Mouse (Mus musculus) ES-Bruce4 (cell line): Measurements from ENCODE around the gene Tdrd9.

Experiments used
- CTCF ChIP-seq: IDR thresholded peaks from one replicate; pipeline ENCODE4 v1.8.1; 2011; ENCODE audit warnings: low read depth, low read length
- EP300 ChIP-seq: IDR thresholded peaks from 2 replicates; pipeline ENCODE4 v1.6.1; 2011; ENCODE audit warnings: low read depth, low read length; ENCODE audit not compliant: insufficient read depth
- POLR2A ChIP-seq: IDR thresholded peaks from one replicate; pipeline ENCODE4 v1.8.1; 2011; ENCODE audit warnings: low read length; ENCODE audit not compliant: insufficient read depth

DNA sequence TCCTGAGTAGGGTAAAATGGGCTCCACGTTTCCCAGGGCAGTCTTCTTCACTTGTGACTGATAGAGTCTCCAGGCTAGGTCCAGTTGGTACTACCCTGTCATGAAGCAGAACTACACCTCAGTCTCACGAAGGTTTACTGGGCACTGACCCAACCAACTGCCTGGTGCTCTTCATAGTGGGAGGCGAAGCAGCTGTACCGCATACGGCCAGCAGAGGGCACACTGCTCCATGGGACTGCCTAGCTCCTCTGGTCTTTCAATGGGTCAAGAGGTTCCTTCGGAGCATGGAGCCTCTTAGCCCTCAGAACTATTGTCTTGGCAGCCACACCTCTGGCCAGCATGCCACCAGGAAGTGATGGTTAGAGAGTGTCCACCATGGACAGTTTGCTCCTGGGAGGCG is 142.4 kb downstream of the Tdrd9 start:
- TF ChIP-seq CTCF (peak; percentile 99), EP300 (0 out of 2 replicates have a peak, but pooled peaks have one; percentile 23), POLR2A (no peak)
